Mouse (Mus musculus) adrenal gland, adult (tissue): ENCODE data around the gene Cacna2d4.

Experiments used
- DNase-seq, 2 experiments: peaks; one replicate each; pipeline ENCODE4 v3.0.0; 2022 to 2023; ENCODE audit warnings: low spot score in 1 of 2; ENCODE audit not compliant: inconsistent age in 2 of 2

Cacna2d4 gene

DNA sequence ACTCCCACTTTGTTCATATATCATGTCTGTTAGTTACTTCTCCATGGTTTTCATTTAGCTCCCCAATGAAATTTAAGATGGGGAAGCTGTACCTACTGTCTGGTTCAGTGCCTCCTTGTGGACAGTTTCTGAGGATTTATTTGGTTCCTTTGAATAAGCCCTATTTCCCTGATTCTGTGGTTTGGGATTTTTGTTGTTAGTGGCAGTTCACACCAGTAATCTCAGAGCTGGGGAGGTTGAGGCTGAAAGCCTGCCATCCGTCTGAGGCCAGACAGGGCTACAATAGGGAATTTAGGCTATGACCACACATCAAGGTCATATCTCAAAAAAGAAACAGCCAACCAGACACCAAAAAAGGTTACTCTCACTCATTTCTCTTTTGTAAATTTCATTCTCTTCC, 142.3 kb downstream of the Cacna2d4 start:
- peak in 1 of 2 experiments; percentile 37 for DNase-seq

DNA sequence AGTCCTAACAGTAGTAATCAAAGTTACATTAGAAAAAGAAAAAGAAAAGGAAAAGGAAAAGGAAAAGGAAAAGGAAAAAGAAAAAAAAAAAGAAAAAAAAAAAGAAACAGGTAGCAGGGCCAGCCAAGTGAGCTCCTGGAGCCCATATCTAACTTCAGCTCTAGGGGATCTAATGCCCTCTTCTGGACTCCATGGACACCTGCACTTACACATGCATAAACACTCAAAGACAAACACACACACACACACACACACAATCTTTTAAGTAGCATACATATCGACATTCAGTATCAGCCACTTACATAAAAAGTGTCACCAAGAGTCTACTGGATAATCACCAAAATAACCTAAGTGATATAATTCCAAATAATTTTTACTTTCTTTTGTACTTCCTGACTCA, 149.3 kb downstream of the Cacna2d4 start:
- DNase-seq: no peak

DNA sequence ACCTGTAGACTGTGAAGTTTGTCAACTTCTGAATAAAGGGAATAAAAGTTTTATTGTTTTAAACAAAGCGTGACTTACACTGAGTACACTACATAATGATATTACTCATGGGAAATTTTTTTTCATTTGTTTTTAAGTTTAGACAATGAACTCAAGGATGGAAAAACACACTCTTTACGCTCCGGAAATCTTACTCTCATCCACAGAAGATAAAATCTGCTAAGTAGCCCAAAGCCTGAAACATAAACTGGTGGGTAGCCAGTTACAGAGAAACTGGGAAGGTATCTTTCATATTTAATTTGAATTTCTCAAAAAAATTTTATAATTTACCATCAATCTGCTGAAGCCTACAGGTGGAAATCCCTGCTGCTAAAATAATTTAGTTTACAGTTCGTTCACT, 150.1 kb downstream of the Cacna2d4 start:
- DNase-seq: no peak

DNA sequence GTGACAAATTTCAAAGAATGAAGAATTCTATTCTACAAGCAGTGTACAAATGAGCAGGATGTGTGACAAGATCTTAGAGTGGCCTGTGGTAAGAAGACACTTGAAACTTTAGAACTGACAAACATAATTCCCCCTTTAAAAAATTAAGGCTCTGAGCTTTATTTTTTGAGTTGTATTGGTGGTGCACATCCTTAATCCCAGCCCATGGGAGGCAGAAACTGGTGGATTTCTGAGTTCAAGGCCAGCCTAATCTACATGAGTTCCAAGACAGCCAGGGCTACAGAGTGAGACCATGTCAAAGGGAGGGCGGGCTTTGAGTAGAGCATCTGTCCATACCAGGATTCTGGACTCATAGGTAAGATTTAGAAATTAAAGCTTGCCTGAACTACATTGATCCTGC, 150.5 kb downstream of the Cacna2d4 start:
- no peak for DNase-seq

DNA sequence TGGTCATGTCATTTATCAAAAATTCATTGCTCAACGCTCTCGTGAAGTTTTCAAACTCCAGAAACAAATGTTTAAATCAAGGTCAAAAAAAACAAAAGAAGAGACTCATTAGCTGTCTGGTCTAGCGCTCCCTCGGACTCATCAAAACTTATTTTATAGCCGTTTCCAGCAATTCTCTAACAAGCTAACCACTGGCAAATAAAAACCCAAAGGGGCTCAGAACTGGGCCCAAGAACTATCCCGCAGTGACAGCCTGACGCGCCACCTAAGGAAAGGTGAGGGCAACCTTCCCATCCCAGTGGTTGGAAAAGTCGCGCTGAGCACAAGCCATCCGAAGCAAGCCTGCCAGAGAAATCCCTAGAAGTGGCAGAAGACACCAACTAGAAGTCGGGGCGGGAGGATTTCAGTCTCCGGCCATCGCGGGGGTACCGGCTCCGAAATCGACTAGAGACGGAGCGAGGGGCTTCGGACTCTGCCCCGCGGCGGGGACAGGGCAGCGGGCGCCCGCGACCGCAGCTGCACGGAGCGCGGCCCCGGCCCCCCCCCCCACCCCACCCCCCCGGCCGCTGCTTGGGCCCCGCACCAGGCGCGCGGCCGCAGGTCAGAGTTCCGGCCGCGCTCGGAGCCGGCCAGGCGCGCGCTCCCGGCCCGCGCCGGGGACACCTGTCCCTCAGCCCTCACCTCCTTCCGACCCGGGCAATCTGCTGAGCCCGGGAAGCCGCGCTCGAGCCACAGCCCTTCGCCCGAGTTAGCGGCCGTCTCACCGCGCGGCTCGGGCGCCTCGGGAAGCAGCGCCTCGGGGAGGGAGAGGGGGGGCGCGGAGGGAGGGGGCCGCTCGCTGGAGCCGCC, 151.7 kb downstream of the Cacna2d4 start:
- peak; percentile 53 to 87 for DNase-seq

DNA sequence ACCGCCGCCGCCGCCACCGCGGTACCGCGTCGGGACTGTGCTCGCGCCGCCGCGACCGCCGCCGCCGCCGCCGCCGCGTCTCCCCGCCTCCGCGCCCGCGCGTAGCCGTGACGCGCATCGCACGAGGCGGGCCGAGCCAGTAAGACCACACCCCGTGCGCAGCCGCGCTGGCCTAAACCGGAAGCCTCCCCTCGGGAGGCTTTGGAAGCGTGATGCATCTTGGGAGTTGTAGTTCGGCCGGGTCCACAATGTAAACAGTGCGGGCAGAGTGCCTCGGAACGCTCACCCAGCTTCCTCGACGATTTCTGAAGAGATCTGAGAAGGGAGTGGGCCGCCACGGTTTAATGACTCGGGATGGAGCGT, 152.3 kb downstream of the Cacna2d4 start:
- peak; percentile 96 to 97 for DNase-seq

DNA sequence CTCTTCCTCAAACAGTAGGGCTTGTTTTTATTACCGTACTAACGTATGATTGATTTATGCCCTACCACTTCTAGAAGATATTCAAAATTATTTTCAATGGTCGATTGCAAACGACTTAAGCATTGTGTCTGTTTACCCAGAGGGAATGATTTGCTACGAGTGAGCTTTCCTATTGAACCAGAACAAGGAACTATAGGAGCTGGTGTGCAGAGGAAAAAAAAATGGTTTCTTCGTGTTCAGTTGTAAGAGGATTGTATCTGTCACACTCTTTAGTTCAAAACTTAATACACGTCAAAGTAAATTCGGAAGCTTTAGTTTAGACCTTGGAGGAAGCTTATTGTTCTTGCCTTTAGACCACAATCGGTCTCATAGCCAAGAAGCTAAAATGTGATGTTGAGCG, 152.8 kb downstream of the Cacna2d4 start:
- no peak for DNase-seq

DNA sequence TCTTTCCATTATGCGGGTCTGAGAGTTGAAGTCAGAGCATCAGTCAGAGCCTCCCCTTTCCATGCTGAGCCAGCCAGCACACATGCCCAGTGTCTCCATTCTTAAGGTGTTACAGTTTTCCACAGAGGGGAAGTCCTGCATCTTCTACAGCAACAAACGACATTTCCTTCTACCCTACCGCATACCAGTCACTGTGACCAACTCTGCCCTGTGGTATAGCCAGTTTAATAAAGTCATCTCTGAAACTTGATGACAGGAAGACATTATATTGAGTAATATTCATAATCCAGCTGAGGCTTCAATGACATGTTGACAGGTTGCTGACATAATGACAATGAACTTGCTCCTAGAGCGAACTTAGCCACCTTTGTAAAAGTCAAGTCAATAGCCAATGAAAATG, 154.4 kb downstream of the Cacna2d4 start:
- no peak for DNase-seq

DNA sequence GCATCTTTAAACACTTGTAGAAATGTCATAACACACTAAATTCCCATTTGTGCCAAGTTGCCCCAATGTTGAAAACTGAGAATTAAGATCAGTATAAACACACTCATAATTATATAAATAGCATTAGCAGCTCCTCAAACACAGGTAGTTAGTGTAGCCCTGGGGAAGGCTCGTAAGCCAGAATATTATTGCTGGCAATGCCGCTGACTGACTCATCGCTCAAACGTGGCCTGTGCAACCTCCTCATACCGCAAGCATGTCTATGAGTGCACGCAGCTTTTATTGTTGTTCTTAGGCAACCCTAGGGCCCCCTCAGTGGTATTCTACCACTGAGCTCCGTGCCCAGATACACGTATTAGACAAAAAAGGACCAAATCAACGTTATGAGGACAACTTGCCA, 156.5 kb downstream of the Cacna2d4 start:
- DNase-seq: peak; percentile 53 to 77

DNA sequence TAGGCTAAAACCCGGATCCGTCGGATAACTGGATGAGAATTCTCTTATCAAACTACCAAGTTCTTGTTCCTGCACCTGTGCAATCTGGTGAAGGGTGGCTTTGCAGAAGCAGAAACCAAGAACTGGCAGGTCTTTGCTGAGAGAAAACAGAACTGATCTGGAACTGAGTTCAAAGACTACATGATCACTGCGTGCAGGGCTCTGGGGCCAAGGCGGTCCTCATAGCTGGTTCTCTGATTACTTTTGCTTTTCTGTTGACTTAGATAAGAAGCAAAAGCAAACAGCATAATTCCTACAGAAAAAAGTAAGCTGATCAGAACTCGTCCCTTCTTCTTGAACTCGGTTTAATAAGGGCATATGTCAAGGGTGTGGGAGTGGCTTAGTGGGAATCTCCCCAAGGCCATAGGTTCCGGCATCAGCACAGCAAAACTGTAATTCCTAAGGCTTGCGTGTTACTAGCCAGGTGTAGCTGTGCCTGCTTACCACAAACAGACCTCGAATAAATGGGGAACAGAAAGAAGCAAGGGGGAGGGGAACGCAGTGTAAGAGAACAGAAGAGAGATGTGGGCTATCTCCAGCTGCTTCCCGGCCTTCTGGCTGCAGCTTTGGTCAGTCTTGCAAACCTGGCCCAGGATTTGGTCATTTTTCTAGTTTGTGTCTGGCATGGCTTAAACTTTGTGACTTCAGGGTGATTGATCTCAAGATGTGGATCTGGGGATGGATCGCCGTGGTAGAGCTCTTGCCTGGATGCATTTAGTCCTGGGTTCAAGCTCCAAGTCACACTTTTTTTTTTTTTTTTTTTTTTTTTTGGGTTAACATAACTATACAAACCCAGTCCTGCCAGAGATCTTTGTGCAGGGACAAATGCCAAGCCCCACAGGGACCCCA, 159.3 kb downstream of the Cacna2d4 start:
- DNase-seq: peak; percentile 30 to 74

DNA sequence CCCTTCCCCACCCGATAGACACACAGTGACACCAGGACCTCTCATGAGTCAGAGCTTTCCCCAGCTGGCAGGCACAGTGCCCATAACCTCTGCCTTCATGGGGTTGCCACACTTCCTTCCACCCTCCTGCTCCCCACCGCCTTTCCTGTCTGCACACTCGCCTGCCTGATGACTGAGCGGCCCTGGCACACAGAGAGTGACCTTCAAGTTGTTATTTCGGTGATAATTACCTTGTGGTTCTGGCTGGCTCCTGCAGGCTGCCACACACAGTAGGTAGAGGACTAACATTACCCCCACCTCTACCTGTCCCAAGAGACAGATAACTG, 159.9 kb downstream of the Cacna2d4 start:
- peak; percentile 90 to 95 for DNase-seq

DNA sequence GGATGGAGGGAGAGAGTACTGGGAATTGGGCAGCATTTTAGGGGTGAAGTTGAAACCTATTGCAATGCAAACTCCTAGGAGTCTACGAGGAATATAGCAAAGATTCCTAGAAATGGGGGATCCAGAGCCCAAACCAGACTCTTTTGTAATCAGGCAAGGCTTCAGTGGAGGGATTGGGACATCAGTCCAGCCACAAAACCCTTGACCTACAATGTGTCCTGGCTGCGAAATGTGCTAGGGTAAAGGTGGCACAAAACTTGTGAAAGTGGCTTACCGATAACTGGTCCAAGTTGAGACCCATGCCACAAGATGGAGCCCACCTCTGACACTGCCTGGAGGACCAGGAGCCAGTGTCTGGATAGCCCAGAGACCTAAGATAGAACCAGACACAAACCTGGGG, 163.0 kb downstream of the Cacna2d4 start:
- peak in 1 of 2 experiments; percentile 80 for DNase-seq

DNA sequence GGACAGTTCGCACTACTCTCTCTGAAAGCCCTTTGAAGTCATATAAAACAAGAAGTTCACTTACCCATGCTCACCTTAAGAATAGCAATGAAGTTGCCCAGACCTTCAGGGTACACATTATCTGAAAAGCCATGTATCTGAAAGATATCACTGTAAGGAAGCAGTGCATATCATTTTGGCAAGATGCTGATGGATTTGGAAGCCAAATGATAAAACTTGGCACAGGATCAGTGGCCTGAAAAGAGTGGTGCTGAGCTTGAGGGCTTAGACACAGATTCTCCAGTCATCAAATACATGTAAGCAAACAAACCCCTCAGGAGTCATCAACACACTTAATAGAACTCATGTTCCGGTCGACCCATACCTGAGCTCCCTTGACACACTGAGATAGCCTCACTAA, 164.3 kb downstream of the Cacna2d4 start:
- no peak for DNase-seq

DNA sequence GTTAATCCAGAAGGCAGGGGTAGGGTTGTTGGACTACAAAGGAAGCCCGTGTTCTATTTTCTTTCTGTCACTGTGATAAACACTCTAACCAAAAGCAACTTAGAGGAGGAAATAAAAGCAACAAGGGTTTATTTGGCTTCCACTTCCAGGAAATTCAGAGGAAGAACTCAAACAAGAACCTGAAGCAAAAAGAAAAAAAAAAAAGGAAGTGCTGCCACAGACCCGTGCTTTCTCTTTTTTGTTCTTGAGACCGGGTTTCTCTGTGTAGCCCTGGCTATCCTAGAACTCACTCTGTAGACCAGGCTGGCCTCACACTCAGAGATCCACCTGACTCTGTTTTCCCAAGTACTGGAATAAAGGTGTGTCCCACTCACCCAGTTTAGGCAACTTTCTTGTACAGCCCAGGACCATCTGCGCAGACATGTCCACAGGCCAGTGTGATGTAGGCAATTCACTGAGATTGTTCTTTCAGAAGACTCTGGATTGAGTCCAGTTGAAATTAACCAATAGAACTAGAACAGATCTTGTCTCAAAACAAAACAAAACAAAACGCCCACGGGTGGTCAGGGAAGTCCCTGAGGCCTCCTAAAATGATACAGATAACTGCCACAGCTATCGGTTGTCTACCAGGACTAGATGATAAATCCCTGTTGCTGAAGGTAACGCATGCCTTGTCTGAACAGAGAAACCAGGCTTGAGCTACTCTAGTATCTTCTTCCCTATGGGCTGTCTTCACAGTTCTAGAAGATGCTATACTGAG, 165.4 kb downstream of the Cacna2d4 start:
- no peak for DNase-seq
